Mouse (Mus musculus): ENCODE data around the gene Atrnl1.

DNA sequence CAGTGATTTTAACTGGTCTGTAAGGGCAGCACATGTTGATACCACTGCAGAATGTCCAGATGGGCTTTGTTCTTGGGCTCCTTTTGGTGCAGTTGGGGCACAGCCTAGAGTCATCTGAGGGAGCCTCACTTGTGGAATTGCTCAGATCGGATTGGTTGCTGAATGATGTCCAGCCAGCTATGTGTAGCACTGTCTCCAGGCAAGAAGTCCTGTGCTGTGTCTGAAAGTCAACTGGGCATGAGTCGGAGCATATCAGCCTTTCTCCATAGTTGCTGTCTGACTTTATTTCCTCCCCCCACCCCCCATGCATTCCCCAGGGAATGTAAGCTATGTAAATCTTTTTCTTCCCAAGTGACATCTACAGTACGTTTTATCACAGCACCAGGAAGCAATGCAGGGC is 278.9 kb downstream of the Atrnl1 start:
- TF ChIP-seq POLR2A (IDR thresholded peaks at IDR 0.05; ENCODE audit: extremely low read depth, insufficient read depth, low read length) (no peak), CTCF (IDR thresholded peaks at IDR 0.05; ENCODE audit: extremely low read depth, insufficient read depth, low read length) (no peak)
